In the genomic region with DNA sequence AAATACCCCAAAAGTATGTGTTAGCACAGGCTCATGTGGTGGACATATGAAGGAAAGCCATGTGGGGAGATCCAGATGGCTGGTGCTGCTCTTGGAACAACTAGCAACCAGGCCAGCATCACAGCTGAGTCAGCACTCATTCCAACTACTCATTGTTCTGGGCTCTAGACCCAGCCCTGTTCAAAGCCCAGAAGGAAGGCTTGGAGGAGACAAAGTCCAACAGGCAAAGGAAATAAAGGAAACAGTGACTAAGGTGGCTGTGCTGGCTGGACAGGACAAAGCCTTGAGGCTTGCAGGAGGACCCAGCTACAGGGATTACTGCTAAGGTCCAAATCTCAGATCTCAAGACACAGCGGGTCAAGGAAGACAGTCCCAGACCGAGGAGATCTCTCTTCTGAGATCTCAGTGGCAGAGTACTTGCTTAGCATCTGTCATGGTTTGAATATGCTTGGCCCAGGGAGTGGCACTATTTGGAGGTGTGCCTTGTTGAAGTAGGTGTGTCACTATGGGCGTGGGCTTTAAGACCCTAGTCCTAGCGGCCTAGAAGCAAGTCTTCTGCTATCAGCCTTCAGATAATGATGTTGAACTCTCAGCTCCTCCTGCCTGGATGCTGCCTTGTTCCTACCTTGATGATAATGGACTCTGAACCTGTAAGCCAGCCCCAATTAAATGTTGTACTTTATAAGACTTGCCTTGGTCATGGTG, we compare ENCODE assay signal across 1 mouse cellular context.
TF ChIP-seq lines count a peak whose summit lies in the region.

No protein-coding gene starts in this region.

TF ChIP-seq in CH12.LX, 34 proteins besides CTCF, POLR2A, EP300 and RAD21:
- TF ChIP-seq MAFK (IDR thresholded peaks at IDR 0.05; ENCODE audit: insufficient replicate concordance, low read length) (peak; percentile 38; the same call in 1 of the 2 replicates), ZNF384 (IDR thresholded peaks at IDR 0.05; ENCODE audit: low read depth, low read length) (no peak), ETS1 (conservative IDR thresholded peaks at IDR 0.05; ENCODE audit: low read depth, low read length) (no peak), ZC3H11A (IDR thresholded peaks at IDR 0.05; ENCODE audit: low read depth, low read length) (no peak)
